Mouse (Mus musculus) liver, adult 10 weeks (tissue): ENCODE data around the gene Cd9. TPM values are rescaled to one million over a fixed set of nuclear protein-coding genes. Genes with fewer than 3 reads are reported as not detected.

ENCODE experiments used
- polyA plus RNA-seq: library from polyadenylated mRNA; stranded (reverse); fragments of 350-450 nt; fragmentation: Illumina TruSeq; extraction: RNeasy Lipid Tissue Mini Kit (QIAGEN cat#74804); gene quantifications from one replicate; pipeline ENCODE4 v1.2.3, GENCODE M21; 2014; ENCODE audit warnings: low read depth, low replicate concordance

Cd9 gene
- 17.1 TPM for polyA plus RNA-seq

DNA sequence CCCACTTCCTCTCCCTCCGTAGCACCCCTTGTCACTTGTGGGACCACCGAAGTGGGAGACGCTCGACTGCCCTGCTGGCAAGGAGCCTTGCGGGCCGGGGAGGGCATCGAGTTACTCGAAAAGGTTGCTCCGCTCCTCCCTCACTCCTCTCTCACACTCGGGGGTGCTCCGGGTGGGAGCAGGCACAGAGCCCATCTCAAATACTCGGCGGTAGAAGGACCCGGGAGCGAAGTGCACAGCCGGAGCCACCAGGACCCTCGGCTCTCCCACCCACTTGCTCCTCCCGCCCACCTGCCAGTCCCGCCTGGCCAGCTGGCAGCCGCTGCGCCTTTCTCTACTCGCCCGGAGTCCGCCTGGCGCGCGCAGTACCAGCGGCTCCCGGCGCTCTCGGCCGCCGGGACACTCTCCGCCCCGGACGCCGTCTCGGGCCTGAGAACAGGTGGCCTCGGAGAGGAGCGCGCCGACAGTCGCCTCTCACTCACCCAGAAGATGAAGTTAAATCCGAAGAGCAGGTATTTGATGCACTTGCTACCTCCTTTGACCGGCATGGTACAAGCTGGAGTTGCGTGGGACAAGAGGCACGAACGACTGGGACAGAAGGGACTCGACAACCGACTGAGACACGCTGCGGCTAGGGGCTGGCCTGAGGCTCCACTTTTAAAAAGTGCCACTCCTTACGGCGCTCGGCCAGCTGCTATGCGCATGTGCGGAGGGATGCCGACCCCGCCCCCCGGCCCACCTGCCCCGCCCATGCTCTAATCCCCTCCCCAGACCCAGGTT lies at the start of gene Cd9:
Cd9 (minus strand) TSS at position 700 of the 780 bp plus-strand sequence.

Other genes starting within 250 kb of the Cd9 start
- gene Tuba3a, start 208.7 kb downstream of the Cd9 start, polyA plus RNA-seq = not detected
- 2.3 TPM for gene Ltbr, start 180.9 kb downstream of the Cd9 start, polyA plus RNA-seq
- gene Scnn1a, start 174.1 kb downstream of the Cd9 start, polyA plus RNA-seq = 4.1 TPM
- gene Tnfrsf1a, start 145.4 kb downstream of the Cd9 start, polyA plus RNA-seq = 8.7 TPM
- gene Plekhg6, start 114.0 kb downstream of the Cd9 start, polyA plus RNA-seq = 0.32 TPM
- 0.69 TPM for gene Vwf, start 52.0 kb upstream of the Cd9 start, polyA plus RNA-seq
- gene Ano2, start 195.6 kb upstream of the Cd9 start, polyA plus RNA-seq = not detected